Mouse (Mus musculus): ENCODE data around the gene Gng13. TPM values are rescaled to one million over a fixed set of nuclear protein-coding genes. Genes with fewer than 3 reads are reported as not detected.
A peak's percentile ranks its signal among the peaks of the same experiment; 100 is the strongest.

Gng13 gene
- total RNA-seq (2022): 1 to 10 TPM in 2 of 4 experiments, not detected in 2; 1.1 to 2.0 TPM

DNA sequence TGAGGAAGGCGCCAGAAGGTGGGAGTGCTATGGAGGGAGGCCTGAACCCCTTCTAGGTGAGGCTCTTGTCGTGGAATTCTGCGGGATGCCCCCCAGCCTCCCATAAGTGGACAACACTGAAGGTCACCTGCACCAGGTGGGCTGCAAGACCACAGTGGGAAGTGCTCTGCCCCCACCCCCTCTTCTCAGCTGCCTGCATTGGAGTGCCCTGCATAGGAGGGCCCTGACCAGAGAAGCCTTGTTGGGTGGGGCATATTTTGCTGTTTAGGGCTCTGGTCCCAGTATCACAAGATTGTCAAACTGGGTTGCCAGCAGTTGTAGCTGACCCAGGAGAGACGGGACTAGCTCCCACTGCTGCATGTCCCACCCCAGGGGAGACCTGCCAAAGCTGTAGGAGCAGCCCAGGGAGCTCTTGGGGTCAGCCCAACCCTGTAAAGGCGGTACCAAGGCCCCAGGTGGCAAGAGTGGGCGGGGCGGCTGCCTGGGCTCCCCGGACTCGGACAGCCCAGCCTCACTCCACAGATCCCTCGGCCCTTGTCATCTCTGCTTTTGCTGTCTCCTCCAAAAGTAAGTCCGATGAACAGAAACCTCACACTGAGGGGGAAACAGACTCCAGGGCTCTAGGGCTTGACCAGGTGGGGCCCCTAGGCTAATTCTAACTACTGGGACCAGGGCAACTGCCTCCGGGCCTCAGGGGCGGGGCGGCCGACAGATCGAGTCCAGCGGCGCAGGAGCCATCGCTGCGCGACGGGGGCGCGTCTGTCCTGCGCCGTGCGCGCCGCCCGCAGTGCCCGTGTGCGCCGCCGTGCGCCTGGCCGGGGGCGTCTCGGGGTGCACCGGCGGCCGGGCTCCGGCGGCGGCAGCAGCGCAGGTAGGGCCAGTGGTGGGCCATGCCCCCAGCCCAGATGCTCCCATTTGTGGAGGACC lies at the start of gene Gng13:
Gene Gng13, plus strand, starts transcription at position 461 of the 927 bp plus-strand sequence.
- DNase-seq (ENCODE audit: low spot score): no peak

DNA sequence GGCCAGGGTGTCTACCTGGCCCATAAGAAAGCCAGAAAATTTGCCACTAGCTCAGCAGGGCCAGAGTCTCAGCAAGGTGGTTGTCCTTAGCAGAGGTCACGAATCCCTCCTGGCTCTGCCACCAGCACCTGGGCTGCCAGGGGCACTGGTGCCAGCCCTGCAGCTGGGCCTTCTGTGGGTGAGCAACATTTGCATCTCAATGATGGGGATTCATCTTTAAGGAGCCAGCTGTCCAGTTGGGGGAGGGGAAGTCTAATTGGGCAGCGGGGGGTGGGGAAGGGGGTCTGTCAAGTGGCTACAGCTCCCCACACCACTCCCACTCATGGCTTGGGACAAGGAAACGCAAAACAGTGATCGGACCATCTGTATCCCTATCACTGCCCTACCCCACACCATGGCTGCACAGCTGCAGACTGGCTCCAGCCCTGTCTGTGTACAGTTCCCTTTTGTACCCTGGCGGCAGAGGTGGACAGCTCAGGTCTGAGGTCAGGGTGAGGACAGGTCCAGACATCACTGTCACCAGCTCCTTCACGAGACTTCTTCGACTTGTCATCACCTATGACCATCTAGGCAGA lies 48.4 kb upstream of the Gng13 start:
- no peak for DNase-seq (ENCODE audit: low spot score)

DNA sequence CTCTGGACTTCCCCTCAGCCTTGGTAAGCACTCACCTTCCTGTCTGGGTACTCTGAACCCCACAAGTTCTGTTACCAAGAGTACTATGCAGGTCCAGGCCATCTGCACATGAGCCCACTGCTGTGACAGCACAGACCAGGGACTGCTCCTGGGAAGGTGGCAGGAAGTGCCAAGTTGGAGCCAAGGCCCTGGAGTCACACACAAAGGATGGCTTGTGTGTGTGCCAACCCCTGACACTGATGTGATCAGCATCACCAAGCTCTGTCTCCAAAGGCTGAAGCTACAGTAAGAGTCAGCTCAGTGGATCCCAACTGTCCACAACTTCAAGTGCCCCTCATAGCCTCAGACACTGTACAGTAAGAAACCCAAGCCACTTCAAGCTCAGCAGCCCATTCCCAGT lies 44.0 kb upstream of the Gng13 start:
- no peak for DNase-seq (ENCODE audit: low spot score)

DNA sequence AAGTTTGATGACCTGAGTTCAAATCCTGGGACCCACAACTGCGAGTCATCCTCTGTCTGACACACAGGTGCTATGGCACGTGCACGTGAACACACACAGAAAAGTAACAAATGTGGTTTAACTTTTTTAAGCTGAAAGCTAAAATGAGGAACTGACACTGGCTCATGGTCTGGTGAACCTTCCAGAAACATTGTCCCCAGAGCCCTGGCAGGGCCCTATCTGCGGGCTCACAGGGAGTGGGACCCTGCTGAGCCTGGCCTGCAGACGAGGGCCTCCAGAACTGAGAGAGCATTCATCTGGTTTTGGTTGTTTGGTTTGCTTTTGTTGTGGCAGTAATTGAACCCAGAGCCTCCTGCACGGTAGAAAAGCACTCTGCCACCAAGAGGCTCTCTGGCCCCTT lies 39.0 kb upstream of the Gng13 start:
- no peak for DNase-seq (ENCODE audit: low spot score)

DNA sequence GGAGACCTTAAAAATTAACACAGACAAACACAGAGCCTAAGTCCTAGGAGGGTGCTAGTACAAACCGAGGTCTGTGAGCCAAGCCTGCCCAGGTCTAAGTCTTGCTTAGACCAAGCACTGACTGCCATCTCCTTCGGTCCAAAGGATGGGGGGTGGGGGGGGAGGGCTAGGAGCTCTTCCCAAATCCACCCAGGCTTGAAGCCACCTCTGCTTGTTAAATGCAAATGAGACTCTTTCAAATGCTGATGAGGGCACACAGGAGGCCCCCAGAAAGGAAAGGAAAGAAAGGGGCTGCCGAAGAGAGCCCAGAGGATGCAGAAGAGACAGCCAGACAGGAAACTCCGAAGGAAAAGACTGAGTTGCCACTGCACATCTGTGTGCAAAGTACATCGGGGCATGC lies 37.2 kb upstream of the Gng13 start:
- no peak for DNase-seq (ENCODE audit: low spot score)

DNA sequence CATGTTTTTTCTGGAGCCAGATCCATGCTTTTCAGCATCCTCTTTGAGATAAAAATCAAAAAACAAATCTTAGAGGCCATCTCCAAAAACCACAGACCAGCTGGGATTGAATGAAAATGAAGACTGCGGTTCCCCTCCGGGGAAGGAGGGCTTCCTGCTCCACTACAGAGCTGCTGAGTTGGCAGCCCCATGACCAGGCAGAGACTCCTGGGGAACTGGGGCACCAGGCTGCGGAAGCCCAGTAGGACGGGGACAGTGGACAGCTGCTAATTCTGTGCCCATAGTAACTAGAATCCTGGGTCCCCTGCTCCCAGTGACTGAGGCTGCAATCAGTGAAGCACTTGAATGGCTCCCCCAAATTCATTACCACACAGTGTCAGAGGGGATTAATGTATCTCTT lies 35.3 kb upstream of the Gng13 start:
- DNase-seq (ENCODE audit: low spot score): no peak

DNA sequence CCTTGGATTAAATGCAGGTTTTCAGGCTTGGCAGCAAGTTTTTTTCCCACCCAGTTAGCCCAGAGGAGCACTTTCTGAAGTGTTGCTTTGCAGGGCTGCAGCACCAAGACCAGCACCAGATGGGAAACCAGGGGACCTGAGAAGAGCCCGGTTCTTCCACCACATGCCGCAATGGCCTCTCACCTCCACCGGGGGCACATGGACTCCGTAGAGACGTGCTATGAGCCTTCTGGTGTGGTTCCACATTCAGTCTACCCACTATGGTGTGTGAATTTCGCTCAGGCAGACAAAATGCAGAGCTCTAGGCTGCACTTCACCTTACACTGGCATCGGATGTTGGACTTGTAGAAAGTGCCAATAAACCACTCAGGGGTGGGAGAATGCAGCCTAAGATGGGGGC lies 30.6 kb upstream of the Gng13 start:
- no peak for DNase-seq (ENCODE audit: low spot score)

DNA sequence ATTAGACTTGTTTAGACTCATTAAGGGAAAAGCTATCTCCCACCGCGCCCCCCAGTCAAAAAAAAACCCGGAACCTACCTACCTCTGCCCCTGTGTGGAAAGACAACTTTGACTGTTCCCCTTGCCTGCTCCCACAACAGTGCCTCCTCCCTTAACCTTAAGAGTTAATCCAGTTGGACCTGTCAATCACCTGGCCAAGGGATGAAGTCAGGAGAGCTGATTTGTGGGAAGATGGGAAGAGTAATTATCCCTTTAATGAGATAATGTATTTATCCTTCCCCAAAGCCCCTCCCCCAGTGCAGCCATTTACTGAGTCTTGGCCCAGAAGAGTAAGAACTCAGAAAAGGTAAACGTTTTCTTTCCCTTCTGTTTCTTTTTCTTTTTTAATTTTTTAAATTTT lies 28.0 kb upstream of the Gng13 start:
- no peak for DNase-seq (ENCODE audit: low spot score)

DNA sequence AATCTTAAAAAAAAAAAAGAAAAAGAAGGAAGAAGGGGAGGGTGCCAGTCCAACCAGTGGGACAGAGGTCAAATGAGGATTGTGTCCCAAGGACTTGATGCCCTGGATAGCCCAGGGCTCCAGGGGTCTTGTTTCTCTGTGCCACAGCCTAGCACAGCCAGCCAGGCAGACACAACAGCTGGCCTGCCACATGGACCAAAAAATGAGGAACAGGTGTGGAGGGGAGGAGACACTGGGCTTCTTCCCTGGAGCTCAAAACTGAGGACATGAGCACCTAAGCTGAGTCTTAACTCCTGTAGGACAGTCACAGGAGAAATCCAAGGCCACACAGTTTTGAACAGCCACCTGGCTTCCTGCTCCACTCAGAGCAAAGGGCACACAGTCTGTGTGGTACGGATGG lies 20.7 kb upstream of the Gng13 start:
- no peak for DNase-seq (ENCODE audit: low spot score)

DNA sequence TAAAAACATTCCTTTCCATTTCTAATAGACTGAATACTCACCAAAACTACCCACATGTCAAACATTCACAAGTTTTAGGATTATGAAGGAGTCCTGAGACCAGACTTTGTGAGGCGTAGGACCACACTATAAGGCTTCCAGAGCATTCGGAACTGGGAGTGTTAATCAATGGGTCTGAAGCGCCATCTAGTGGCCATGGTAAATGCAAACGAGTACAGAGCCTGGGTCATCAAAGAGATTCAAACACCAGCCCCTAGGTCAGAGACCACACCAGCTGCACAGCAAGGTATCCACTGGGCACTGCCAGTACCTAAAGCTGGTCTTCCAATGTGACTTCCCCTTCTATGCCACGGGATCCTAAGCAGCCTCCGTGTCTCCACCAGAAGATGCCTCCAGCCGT lies 18.5 kb upstream of the Gng13 start:
- DNase-seq (ENCODE audit: low spot score): peak; percentile 64

DNA sequence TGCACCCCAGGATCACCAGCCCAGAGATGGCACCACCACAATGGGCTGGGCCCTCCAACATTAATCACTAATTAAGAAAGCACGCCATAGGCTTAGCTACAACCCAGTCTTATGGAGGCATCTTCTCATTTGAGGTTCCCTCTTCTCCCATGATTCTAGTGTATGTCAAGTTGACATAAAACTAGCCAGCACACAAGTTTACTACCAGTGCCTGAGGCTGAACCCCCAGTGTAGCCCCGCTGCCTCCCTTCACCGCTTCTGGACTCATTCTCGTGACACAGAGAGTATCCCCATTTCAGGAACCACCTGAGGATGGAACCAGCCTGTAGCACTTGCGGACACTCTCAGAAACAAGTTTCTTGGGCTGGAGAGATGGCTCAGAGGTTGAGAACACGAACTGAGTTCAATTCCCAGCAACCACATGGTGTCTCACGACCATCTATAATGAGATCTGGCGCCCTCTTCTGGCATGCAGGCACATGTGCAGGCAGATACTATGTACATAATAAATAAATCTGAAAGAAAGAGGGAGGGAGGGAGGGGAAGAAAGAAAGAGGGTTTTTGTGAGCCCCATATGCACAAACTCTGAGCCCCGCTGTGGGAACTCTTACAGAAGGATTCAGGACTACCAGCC lies 16.0 kb upstream of the Gng13 start:
- DNase-seq (ENCODE audit: low spot score): no peak

DNA sequence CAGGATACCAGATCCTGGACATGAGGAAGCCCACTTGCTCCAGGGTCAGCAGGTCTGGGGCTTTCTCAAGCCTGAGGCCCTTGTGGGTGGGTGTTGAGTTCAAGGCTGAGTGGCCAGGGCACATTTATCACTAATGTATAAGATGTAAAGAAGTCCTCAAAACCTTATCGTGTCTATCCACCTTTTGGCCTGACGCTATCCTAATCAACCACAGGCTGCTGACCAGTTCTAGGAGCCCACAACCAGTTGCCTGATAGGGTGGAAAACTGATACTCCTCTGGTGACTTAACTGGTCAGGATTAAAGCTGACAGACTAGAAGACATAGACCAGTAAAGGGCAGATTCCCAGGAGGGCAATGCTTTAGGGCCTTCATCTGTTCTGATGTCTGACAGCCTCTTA lies 7.0 kb upstream of the Gng13 start:
- DNase-seq (ENCODE audit: low spot score): no peak

DNA sequence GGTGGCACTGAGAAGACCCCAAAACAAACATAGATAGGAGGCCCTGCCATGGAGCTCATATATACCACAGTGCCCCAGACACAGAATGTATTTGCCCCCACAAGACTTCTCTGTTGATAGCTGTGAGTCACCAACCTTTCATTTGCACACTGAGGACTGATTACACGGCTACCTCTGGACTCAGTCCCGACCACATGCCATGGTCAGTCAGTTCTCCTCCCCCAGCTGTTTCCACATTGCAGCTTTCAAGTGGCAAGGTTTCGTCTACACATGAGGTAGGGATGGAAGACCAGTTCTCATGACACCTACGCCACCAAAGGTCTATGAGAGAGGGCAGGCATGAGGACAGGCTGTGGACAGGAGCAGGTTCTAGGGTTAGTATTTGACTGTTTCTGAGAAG lies 5.8 kb upstream of the Gng13 start:
- no peak for DNase-seq (ENCODE audit: low spot score)

DNA sequence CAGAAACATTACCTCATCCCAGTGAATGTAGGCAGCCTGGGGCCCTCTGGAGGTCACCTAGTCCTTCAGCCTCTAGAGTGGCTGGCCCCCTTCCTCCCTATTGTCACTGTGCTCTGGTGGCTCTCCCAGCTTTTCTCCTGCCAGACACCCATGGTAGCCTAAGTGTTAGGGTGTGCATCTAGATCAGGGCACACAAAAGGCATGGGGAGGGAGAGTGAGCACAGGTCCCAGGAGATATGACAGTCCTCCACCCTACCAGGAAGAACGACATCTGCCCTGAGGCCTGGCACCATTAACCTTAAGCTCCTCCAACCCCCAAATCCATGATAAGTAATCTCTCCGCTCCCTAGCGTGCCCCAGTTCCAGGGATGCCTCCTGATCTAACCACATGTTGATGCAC lies 1.3 kb upstream of the Gng13 start:
- no peak for DNase-seq (ENCODE audit: low spot score)

DNA sequence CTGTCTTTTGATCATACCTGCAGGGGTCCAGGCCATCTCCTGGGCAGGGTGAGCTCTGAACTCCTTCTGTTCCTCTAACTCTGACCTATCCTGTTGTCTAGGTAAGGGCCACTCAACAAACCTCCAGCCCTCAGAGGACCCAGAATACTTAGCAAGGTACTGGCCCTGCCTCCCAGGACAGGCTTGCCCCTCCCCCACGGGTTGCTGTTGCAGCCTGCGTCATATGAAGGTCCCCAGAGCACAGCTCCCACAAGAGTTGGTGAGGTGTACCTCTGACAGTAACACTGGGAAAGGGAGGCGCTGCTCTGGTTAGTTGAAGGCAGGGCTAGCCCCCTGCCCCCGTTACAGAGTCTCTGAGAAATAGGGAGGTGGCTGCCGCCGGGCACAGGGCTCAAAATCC lies 841 bp upstream of the Gng13 start:
- DNase-seq (ENCODE audit: low spot score): no peak

DNA sequence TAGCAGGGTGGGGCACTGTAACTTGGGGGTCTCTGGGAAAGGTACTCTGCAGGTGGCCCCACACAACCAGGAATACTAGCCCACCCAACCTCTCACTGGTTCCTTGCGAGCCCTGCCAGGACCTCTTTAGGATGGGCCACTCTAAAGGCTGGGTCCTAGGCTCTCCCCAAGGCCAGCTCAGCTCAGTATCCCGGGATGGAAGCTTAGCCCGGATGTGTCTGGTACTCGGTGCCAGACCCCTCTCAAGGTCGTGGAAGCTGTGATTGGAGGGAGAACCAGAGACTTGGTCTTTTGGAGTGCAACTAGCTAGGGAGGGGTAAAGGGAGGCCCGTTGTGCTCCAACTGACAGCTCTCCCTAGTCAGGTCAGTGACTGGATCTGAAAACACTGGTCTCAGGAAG lies 720 bp downstream of the Gng13 start:
- no peak for DNase-seq (ENCODE audit: low spot score)

DNA sequence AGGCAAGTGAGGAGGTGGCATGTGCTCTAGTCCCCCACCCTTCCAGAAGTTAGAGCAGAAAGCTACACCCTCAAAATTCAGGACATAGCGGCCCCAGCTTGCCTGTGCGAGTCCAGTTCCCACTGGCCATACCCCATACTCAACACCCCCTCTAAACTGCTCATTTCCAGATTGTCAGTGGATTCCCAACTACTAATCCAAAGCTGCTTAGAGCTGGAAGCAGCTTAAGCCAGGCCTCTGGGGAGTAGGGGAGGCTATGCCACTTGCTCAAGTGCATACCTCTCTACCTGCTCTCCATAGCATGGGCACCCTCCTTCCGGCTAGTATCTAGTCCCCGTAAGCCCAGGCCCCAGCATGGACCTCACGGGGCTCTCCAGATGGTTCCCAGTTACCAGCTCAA lies 4.5 kb downstream of the Gng13 start:
- no peak for DNase-seq (ENCODE audit: low spot score)

DNA sequence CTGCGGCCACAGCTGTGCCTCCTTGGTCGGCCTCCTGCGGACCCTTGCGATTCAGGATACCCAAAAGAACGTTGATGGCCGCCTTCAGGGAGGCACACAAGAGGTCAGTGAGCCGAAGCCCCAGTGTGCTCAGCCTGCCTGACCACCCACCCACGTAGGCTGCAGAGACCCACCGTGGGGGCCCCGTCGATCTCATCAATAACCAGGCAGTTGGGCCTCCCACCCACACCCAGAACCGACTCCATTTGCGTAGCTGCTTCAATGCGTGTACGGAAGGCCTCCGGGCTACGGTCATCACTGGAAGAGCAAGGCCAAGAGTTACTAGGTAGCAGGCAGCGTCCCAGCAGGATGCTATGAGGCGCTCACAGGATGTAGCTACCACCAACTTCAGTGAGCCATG lies 6.5 kb downstream of the Gng13 start:
- DNase-seq (ENCODE audit: low spot score): no peak

DNA sequence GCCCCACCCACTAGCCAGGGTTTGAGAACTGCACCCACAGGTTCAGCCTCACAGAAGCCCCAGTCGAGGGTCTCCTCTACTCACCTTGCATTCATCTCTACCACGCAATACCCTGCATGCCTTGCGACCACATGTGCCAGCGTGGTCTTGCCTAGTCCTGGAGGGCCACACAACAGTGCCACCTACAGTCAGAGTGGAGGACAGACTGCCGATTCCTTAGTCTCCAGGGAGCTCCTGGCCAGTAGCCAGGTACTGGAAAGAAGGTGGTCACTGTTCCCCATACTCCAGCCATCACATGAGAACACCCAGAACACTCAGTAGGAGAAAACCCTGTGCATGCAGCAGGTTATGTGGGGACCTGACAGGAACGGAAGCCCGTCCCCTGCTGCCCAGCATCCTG lies 6.9 kb downstream of the Gng13 start:
- DNase-seq (ENCODE audit: low spot score): no peak

DNA sequence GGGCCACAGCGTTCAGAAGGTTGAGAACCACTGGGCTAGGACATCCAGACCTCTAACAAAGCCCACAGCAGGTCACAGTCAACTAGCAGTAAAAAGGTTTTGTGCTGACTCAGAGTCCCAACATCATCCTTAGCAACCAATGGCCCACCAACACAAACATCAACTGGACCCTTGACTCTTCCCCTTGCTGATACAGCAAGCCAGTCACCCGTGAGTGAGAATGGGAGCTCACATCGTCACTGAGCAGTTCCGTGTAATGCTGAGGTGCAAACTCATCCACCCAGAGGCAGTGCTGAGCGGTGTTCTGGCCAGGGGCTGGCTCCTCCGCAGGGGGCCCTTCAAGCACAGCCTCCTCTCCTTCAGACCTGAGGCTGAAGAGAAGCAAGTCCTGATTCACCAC lies 8.3 kb downstream of the Gng13 start:
- DNase-seq (ENCODE audit: low spot score): no peak

DNA sequence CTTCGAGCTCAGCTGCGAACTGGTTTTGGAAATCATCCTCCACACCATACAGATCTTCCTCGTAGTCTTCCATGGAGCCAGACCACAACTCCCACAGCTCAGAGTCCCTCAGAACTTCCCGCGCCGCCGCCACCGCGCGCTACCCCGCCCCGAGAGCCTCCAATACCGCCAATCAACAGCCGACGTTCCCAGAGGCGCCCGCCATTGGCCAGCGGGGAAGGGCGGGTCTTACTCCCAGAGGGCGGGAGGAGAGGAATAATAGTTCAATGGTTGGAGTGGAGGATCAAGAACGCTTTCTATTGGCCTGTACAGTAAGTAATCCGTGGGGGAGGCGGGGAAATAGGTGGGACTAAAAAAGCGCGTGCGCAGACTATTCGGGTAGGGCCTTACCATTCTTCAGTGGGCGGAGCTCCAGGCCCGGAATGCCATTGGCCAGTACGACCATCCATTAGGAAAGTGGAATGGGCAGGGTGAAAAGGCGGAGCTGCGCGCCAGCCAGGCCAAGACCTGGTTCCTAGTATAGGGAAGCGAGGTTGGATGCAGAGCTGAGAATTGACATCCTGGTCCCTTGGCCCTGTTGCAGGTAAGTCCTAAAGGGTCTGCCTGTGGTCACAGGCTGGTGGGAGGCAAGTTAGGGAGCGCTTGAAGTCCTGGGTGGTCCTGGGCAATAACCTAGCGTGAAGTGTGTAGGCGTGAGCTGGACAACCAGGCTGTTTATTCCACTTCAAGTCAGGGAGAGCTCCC lies 10.5 kb downstream of the Gng13 start, which contains the start of the genes Chtf18 and Rpusd1:
Gene Chtf18, minus strand, starts transcription at position 155 of the 744 bp plus-strand sequence.
Gene Rpusd1, plus strand, starts transcription at position 406 of the 744 bp plus-strand sequence.
- peak; percentile 100 for DNase-seq (ENCODE audit: low spot score)

DNA sequence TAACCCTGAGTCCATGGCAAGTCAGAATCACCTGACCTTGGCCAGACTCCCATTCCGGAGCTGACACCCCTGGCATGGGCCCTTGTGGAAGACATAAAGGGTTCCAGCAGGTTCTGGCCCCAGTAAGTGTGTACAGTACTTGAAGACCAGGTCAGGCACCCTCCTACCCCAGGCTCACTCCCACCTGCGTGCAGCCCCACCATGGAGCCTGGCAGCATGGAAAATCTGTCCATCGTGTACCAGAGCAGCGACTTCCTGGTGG lies 11.0 kb downstream of the Gng13 start:
- DNase-seq (ENCODE audit: low spot score): no peak
